Mouse (Mus musculus): Measurements from ENCODE around the gene Nisch.

DNA sequence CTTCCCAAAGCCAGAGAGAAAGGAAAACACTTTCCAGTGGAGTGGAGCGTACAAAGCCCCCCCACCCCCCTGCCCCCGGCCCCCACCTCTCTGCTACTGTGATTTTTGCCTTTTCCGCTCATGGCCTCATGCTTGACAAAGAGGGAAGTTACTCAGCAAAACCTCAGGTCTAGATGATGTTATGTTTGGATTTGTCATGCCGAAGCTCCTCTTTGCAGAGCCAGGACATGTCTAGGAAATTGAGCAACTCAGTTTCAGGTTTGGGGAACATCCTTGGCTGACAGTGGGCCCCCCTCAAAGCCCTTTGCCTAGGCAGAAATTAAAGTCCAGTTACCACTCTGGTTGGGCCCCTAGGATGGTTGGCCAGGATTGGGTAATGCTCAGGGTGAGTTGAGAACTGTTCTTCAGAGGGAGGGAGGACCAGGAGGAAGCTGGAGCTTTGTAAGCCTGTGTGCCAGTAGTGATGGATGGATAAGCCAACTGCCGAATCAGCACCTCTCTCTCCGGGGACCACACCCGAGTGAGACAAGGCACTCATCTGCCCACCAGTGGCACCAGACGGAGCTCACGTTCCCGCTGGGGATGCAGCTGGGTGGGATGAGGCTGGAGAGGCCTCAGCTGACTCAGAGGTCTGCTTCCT lies 50.6 kb downstream of the Nisch start:
- TF ChIP-seq CTCF (IDR thresholded peaks at IDR 0.05; ENCODE audit: control insufficient read depth, insufficient read depth, low read length) (no peak), POLR2A (IDR thresholded peaks at IDR 0.05; ENCODE audit: borderline replicate concordance, control insufficient read depth, low read depth, low read length) (no peak)

All from bone marrow, adult 2 months (tissue).